Mouse (Mus musculus): ENCODE data around the gene Ackr2. TPM values are rescaled to one million over a fixed set of nuclear protein-coding genes. Genes with fewer than 3 reads are reported as not detected.

The Ackr2 gene
- polyA plus RNA-seq, 1 experiment: 2.6 TPM

DNA sequence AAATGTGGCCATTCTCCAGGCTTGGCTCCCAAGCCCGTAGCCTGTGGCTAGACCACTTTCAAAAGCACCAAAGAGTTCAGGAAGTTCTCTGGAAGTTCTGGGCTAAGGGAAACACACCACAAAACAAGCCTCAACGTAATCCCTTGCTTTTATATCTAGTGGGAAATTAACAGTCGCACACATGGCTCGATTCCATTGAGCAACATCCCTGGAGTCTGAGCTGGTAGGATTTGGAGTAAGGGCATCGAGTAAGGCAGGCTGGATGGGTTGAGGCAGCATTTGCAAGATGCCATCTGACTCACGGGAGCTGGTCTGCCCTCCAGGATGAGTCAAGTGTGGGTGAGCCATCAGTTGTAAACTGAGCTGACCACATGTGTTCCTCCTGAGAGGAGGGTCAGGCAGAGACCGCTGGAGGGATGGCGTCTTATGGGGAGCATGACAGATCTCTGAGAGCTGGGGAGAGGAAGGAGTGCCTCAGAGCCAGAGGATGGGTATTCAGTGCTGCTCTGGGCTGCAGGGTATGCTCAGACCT lies 16.1 kb downstream of the Ackr2 start:
- DNase-seq (ENCODE audit: extremely low spot score in 1 of 2, low spot score in 1 of 2): no peak

DNA sequence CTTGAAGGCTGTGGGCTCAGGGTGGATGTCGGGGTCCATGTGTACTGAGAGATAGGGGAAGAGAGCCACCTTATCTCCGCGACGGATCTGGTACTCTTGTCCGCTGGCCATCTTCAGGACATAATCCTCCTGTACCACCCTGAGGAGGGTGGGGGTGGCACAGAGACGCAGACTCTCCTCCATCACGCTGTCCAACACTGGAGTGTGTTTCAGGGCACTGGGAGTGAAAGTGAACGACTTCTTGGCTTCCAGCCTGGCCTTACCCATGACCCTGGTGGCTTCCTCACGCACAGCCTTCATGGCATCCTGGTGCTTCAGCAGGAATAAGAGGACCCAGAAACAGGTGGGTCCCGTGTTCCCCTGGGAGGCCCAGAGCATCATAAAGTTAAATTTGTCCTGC lies 16.9 kb downstream of the Ackr2 start:
- DNase-seq (ENCODE audit: extremely low spot score in 1 of 2, low spot score in 1 of 2): no peak

DNA sequence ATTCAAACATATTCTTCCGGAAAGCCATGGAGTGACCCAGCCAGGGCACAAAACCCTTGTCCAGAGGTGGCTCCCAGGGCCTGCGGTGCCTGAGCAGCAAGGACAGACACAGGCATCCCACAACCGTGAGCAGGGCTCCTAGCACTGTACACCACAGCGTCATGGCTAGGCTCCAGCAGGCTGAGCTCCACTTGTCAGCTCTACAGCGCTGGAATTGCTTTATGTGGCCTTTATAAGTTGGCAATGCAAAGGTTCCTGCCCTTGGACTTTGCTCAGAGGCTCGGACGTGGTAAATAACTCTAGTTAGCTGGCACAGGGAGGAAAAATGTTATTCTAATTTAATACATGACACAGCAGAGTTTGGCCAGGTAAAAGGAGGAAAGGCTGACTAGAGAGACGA lies 17.9 kb downstream of the Ackr2 start, which contains the start of gene Cyp8b1:
Gene Cyp8b1 (minus strand): TSS at position 204 of the 400 bp plus-strand sequence.
- no peak for DNase-seq (ENCODE audit: extremely low spot score in 1 of 2, low spot score in 1 of 2)

DNA sequence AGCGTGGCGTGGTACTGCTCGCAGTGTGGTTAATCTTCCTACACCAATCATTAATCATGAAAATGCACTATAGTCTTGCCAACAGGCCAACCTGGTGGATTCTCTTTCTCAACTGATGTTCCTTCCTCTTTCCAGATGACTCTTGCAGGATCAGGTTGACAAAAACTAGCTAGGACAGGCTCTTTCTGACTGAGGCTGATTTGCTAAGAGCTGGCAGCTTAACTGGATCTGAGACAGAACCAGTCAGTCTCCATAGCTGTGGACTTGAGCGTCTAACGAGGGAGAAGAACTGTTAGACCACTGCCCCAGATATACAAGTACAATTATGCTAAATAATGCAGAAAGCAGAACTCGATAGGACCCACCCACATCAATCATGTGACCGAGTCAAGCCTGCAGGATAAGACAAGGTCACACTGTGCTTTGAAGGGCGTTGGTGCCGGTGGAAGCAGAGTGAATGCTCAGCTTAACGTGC lies 20.9 kb downstream of the Ackr2 start:
- DNase-seq (ENCODE audit: extremely low spot score in 1 of 2, low spot score in 1 of 2): no peak

DNA sequence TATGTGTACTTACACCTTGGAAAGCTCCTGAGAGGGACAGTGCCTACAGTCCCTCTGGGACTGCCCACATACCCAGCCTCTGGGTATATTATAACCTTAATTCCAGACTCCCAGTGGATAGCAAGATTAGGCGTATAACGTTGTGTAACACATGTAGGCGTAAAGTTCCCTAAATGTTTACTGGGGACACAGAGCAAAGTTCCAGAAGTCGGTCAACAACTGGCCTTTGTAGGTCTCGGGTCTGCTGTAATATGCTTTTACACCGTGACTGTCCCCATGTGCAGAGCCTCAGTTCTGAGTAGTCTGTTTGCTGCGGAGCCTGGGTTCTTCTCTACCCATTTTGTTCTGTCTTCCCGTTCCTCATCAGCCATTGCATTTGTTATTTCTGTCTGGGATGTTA lies 25.3 kb downstream of the Ackr2 start:
- no peak for DNase-seq (ENCODE audit: extremely low spot score in 1 of 2, low spot score in 1 of 2)

DNA sequence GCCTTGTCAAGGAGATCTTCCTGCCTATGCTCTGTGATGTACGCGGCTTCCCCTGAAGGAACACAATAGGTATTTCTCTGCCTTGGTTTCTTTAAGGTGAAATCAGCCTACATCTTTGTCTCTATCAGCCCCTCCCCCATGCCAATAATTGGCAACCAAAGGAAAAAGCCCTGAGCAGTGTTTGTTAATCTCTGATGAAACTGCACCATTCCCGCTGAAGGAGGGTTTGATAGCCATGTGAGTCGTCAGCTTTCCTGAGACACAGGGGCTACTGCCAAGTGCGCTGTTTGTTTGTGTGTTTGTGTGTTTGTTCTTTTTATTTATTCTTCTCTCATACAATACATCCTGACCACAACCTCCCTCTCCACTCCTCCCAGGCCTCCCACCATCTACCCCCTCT lies 25.8 kb downstream of the Ackr2 start:
- DNase-seq (ENCODE audit: extremely low spot score in 1 of 2, low spot score in 1 of 2): no peak

DNA sequence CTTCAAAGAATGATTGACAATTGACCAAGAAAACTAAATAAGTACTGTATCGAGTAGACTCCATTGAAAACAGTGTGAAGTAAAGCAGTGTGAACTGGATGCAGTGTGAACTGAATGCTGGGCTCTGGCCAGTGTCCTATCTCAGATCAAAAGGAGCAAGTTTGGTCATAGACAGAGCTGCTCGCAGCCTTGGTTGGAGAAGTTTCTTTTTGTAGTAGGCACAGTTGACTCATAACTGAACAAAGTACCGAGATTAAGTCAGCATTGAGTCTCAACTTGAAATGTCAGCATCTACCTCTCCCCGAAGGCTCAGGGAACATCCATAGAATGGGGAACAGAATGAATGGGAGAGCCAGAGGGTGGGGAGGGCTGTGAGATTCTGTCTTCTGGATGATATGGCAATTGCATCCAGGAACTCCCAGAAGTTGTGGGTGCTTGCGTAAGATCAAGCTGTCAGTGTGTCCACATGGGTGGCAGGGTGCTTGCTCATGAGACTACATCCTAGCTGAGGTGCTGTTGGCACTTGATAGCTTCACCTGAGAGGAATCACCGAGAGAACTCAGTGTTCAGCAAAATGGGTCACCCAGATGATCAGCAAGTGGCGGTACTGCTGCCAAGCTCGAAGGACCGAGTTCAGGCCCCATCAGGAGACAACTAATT lies 26.9 kb downstream of the Ackr2 start:
- DNase-seq (ENCODE audit: extremely low spot score in 1 of 2, low spot score in 1 of 2): no peak

DNA sequence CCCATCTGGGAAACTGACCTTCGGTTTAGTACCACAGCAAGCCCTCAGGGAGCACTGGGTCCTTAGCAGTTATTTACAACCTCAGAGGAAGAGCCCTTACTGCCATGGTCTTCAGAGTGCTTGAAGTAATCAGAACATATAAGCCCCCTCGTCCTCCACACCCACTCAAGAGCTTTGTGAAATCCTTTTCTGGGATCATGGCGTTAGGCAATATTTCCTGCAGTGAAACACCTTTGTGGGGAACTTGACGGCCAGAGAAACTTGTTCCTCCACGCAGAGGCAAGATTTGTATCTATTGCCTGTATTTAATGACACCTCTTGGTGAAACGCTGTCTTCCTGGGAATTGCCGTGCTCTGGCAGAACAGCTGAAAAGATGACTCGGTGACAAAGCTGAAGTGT lies 27.8 kb downstream of the Ackr2 start:
- DNase-seq (ENCODE audit: extremely low spot score in 1 of 2, low spot score in 1 of 2): no peak

DNA sequence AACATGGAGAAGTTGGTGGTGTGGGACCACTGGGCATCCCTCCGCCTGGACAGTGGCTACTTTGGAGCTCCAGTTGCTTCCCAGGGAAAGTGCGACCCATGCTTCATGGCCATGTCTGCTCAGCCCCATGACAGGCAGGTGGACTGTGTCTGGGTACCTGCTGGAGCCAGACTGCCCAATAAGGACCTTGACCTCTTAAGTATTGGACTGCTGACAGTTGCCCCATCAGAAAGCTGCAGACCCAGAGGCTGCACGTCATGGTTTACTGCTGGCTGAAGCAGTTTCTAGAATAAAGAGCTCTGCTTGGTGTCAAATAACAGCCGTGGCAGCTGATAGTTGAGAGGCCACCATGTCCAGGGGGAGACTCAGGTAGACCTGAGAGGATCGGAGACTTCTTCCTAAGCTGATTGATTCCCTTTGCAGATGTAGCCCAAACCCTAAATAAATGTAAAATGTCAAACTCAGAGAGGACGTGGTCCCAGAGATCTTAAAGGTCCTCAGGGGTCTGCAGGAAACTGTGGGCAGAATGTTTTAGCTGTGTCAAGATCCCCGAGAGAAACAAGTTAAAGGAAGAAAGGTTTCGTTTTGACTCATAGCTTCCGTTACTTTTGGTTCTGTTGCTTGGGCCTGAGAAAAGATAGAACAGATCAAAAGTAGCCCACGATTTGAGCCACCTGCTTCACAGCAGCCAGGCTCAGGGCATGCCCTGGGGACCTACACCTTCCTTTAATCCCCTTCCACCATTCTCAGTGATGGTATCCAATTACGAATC lies 28.7 kb downstream of the Ackr2 start:
- no peak for DNase-seq (ENCODE audit: extremely low spot score in 1 of 2, low spot score in 1 of 2)

DNA sequence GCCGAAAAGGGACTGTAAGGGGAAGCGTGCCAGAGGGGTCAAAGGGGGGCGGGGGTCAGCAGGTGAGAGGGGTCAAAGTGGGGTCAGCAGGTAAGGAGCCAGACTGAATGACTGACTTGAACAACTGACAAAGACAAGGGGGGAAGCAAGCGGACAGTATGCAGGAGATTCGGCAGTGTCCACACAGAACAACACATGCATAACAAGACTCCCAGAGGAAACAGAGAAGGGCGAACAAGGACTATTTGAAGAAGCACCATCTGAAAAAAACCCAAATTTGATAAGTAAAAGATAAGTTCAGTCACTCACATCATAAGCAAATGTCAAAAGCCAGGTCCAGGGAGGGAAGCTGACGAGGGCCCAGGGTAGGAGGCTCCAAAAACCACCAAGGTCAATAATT lies 29.6 kb downstream of the Ackr2 start:
- DNase-seq (ENCODE audit: extremely low spot score in 1 of 2, low spot score in 1 of 2): no peak

DNA sequence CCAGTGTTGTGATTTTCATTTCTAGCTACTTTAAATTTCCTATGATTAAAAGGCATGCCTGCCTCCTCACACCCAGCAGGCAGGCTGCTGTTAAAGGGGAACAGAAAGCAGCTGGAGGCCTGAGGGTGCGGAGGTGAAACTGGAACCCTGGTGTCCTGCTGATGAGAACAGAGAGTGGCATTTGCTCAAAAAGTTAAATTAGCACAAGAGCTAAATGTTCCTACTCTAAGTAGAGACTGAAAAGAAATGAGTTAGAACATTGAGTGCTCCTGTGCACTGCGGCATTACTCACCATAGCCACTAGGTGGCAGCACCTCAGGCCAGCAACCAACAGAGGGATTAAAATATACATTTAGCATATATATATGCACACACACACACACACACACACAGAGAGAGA lies 30.3 kb downstream of the Ackr2 start:
- peak in 1 of 2 experiments; percentile 83 for DNase-seq (ENCODE audit: extremely low spot score in 1 of 2, low spot score in 1 of 2)

DNA sequence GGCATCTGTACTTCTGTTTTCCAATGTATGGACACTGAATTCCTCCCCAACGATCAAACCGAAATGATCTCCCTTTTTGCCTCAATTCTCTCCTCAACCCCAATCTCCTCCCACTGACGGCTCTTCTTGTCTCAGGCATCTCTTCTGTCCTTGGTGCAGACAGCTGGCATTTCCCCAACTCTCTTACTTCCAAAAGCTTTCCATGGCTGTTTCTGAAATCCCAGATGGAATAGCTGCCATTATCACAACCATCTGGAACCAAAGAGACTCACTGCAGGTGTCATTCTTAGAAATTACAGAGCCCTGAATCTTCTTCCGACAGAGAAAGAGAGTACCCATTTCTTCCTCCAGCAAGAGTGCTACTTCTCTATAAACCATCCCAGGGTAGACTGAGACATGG lies 36.7 kb downstream of the Ackr2 start:
- no peak for DNase-seq (ENCODE audit: extremely low spot score in 1 of 2, low spot score in 1 of 2)

DNA sequence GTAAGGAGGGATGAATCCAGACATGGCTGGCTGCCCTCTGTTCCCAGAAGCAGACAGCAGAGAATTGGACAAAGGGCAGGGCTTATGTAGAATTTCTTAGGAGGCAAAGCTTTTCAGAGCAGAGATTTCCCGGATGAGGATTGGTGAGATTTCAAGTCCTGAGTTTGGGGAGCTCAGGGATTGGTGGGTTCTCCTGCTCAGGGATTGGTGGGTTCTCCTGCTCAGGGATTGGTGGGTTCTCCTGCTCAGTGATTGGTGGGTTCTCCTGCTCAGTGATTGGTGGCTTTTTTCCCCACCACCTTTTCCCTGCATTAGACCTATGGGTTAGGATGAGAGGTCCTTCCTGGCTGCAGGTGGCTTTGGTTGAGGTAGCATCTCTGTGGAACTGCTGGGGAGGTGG lies 38.8 kb downstream of the Ackr2 start:
- DNase-seq (ENCODE audit: extremely low spot score in 1 of 2, low spot score in 1 of 2): peak in 1 of 2 experiments; percentile 17

DNA sequence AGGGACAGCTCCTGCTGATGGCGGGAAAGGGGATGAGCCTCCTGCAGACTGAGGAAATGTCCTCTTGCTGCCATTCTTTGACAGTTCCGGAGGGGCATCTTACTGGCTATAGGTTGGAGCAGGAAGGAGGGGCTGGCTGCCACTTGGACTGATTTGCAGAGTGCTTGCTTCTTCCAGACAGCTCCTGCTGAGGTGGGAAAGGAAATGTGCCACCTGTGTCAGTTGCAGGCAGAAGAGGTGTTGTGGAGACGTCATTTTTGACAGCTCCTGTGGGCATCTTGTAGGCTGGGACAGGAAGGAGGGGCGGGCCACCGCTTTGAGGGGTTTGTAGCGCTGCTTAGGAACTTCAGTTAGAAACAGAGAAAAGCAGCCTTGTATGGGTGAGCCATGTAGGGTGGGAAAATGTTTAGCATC lies 39.3 kb downstream of the Ackr2 start:
- DNase-seq (ENCODE audit: extremely low spot score in 1 of 2, low spot score in 1 of 2): no peak

DNA sequence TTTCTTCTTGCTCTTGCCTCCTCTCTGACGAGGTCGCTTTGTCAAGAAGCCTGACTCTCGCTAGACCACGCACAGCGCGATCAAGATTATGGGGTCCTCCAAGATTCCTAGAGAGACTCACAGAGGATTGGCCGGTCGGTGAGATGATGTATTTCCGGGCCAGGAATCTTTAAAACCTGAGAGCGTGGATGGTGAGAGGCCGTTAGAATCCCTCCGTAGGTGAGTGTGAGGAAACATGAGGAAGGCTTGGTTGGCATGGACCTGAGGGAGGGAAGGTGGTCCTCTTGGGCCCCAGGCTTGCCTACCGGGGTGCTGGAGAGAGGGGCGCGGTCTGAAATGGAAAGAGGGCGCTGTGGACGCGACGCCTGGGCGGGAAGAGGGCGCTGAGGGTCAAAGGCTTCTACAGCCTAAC lies 39.8 kb downstream of the Ackr2 start:
- DNase-seq (ENCODE audit: extremely low spot score in 1 of 2, low spot score in 1 of 2): no peak

DNA sequence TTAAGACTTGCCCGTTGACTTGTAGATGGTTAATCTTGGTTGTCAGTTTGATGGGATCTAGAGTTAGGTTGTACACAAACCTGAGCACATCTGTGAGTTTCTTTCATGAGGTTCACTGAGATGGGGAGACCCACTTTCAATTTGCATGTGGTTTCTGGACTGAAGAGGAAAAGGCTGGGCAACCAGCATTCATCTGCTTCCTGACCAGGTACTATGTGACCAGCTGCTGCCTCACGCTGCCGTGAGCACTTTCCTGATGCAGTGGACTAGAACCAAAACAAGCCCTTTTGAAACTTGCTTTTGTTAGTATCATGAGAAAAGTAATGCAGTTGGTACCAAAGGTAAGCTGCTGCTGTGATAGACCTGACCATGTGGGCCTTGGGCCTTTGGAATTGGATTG lies 44.9 kb downstream of the Ackr2 start:
- DNase-seq (ENCODE audit: extremely low spot score in 1 of 2, low spot score in 1 of 2): no peak

DNA sequence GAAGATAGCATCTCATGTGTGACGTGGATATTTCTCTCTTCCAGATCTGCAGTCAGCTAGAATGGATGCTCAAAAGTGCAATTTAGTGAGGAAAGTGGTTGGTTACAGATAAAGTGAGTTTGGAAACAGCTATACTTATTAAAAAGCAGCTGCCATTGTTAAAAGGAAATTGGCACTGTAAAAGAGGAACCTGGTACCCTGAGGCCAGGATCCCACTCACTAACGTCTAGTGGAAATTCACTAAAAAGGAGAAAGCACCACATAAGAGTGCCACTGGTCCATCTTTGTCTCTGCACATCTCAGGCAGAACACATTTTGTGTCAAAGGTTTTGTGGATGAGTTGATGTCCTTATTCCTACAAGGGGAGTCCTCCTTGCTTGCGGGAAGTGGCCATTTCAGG lies 45.5 kb downstream of the Ackr2 start:
- DNase-seq (ENCODE audit: extremely low spot score in 1 of 2, low spot score in 1 of 2): no peak

DNA sequence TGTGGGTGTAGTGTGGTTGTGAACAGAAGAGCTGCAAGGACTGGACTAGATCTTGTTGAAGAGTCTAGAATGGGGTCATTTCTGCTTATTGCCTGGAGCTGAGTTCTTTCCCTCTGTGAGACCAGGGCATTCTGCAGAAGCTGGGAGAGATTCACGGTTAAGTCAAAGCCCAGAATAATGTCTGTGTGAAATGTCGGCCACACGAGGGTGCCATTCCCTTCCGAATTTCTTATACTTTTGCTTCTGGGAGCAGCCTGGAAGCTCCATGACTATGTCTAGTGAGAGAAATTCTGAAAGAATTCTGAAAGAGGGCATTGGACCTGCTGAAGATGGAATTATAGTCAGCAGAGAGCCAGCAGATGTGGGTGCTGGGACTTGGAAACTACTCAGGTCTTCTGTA lies 49.6 kb downstream of the Ackr2 start:
- peak in 1 of 2 experiments; percentile 86 for DNase-seq (ENCODE audit: extremely low spot score in 1 of 2, low spot score in 1 of 2)

DNA sequence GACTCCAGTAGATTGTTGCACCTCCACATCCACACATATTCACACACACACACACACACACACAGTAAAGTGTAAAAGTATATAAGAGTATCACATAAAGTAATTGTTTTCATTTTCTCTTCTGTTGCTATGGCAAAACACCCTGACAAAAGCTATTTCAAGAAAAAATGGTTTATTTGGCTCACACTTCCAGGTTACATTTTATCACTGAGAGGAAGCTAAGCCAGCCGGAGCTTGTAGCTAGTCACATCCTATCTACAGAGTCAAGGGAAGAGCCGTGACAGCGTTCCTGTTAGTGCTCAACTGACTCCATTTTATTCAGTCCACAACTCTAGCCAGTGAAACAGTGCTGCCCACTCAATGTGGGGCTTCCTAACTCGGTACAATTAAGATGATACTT lies 50.3 kb downstream of the Ackr2 start:
- DNase-seq (ENCODE audit: extremely low spot score in 1 of 2, low spot score in 1 of 2): peak in 1 of 2 experiments; percentile 23

DNA sequence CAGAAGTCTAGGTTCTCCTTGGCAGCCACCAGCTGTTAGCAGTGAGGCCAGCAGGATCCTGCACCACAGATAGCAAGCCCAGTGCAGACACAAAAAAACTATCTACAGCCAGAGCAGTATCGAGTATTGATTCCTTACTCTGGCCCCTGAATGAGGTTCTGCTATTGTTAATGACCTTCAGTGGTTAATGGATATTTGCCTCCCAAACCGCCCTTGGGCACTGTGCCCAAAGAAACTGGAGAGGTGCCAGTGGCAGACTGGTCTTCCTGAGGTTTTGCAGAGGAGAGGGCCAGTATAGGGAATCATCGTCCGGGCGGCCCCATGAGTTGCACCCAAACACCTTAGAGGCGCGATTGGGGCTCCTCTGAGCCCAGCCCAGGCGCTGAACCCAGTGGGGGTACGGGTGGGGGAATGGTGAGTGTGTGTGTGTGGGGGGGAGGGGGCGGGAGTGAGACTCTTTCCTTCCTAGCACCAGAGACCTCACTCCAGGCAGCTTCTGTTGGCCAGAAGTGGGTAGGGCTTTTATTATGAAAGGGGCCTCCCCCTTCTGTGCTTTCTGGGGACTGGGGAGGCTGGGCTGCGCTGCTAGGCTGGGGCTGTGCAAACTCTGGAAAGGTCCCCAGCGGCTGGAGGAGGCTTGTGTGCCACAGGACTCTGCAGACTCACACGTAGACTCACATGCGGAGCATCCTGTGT lies 52.4 kb downstream of the Ackr2 start, which contains the start of gene Fam198a:
Gene Fam198a (plus strand): TSS at position 571 of the 696 bp plus-strand sequence.
- DNase-seq (ENCODE audit: extremely low spot score in 1 of 2, low spot score in 1 of 2): peak in 1 of 2 experiments; percentile 41

DNA sequence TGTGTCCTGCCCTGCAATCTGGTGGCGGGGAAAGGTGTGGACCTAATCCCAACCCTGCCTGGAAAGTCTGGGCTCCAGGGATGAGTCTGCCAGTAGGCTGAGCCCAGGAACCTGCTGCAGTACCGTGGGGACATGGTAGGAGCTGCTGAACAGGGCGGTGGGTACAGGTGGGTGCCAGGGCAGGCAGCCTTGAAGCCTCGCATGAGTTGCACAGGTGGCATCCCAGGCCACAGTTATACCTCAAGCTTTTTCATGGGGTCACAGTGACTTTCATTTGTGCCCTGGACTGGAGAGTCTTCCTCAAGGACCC lies 52.9 kb downstream of the Ackr2 start:
- DNase-seq (ENCODE audit: extremely low spot score in 1 of 2, low spot score in 1 of 2): no peak
